Comparison of ENCODE assay signal across 10 mouse cellular contexts in the genomic region with DNA sequence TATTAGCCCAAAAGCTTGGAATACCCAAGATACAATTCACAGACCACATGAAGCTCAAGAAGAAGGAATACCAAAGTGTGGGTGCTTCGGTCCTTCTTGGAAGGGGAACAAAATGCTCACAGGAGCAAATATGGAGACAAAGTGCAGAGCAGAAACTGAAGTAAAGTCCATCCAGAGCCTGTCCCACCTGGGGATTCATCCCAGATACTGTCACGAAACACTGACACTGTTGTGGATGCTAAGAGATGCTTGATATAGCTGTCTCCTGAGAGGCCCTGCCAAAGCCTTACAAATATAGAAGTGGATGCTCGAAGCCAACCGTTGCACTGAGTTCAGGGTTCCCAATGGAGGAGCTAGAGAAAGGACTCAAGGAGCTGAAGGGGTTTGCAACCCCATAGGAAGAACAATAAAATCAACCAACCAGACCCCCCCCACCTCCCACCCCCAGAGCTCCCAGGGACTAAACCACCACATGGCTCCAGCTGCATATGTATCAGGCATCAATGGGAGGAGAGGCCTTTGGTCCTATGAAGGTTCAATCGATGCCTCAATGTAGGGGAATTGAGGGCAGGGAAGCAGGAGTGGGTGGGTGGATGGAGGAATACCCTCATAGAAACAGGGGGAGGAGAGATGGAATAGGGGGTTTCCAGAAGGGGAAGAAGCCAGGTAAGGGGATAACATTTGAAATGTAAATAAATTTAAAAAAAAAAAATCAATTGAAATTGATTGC. TPM values are rescaled to one million over a fixed set of nuclear protein-coding genes. Genes with fewer than 3 reads are reported as not detected.
DNase-seq lines count a peak whose midpoint lies in the region; ATAC-seq and TF ChIP-seq lines count a peak whose summit lies in the region.
"Had no signal": no experiment of that assay in that cellular context is flagged by ENCODE, and none has a peak within 500 bp of the region (broad histone marks: within the 10 kb centered on the region; RNA-seq: fewer than 3 reads in every experiment).

No protein-coding gene starts in this region.

- peak overlapping the region; percentile 75 for H3K4me3 ChIP-seq in heart, embryonic 13.5 days
- no peak overlapping the region for H3K4me3 ChIP-seq in CH12.LX (replicated peaks in 1 of 3; ENCODE audit: low read depth in 2 of 3, low read length in 2 of 3, poor library complexity in 1 of 3)
- H3K4me3 ChIP-seq in forebrain, embryonic 11.5 days (ENCODE audit: low read depth, low read length) = peak overlapping the region; percentile 57; the same call in 1 of the 2 replicates
- no peak overlapping the region for H3K4me3 ChIP-seq in liver, embryonic 13.5 days (replicated peaks)

- no peak for TF ChIP-seq RAD21 in CH12.LX (IDR thresholded peaks at IDR 0.05; ENCODE audit: low read depth, low read length)

- no peak for TF ChIP-seq CTCF in CH12.LX (conservative IDR thresholded peaks at IDR 0.05 in 1 of 2, IDR thresholded peaks at IDR 0.05 in 1 of 2; ENCODE audit: low read depth in 2 of 2, low read length in 2 of 2)

- H3K9ac ChIP-seq in heart, embryonic 13.5 days = no peak overlapping the region
- H3K9ac ChIP-seq in CH12.LX (ENCODE audit: insufficient read depth, low read depth) = no peak overlapping the region
- H3K9ac ChIP-seq in forebrain, embryonic 11.5 days (ENCODE audit: low read length) = no peak overlapping the region
- H3K9ac ChIP-seq in liver, embryonic 13.5 days = no peak overlapping the region

- H3K27ac ChIP-seq in heart, embryonic 13.5 days (replicated peaks) = no peak overlapping the region
- no peak overlapping the region for H3K27ac ChIP-seq in CH12.LX (ENCODE audit: insufficient read depth, low read depth)
- no peak overlapping the region for H3K27ac ChIP-seq in forebrain, embryonic 11.5 days (ENCODE audit: low read depth, low read length)
- no peak overlapping the region for H3K27ac ChIP-seq in liver, embryonic 13.5 days

- ATAC-seq in heart, embryonic 13.5 days (ENCODE audit: extremely low read depth, insufficient number of reproducible peaks, low FRiP score, low TSS enrichment) = no peak
- no peak for ATAC-seq in forebrain, embryonic 11.5 days (replicated peaks; ENCODE audit: low FRiP score)
- no peak for ATAC-seq in liver, embryonic 13.5 days (ENCODE audit: low read depth)

- intact Hi-C loops in gastrocnemius, postnatal 36 days (cut with DNase I) = no loop called here

- no peaks in the 10 kb centered on the region for H3K79me2 ChIP-seq in CH12.LX (replicated peaks; ENCODE audit: control insufficient read depth, extremely low read depth, insufficient read depth, poor library complexity, severe bottlenecking)

- H3K4me2 ChIP-seq in heart, embryonic 13.5 days = peak overlapping the region; percentile 65
- H3K4me2 ChIP-seq in CH12.LX (ENCODE audit: insufficient read depth, low read depth, poor library complexity, severe bottlenecking) = peak overlapping the region; percentile 45; the same call in 1 of the 2 replicates
- no peak overlapping the region for H3K4me2 ChIP-seq in forebrain, embryonic 11.5 days (ENCODE audit: low read depth, low read length, severe bottlenecking)
- H3K4me2 ChIP-seq in liver, embryonic 13.5 days = peak overlapping the region; percentile 2

- no peaks in the 10 kb centered on the region for H3K27me3 ChIP-seq in heart, embryonic 13.5 days (replicated peaks)
- no peaks in the 10 kb centered on the region for H3K27me3 ChIP-seq in CH12.LX (replicated peaks)
- no peaks in the 10 kb centered on the region for H3K27me3 ChIP-seq in forebrain, embryonic 11.5 days (ENCODE audit: control insufficient read depth, insufficient read depth, low read length)
- H3K27me3 ChIP-seq in liver, embryonic 13.5 days = no peaks in the 10 kb centered on the region

- H3K9me3 ChIP-seq in heart, embryonic 13.5 days = no peaks in the 10 kb centered on the region
- no peaks in the 10 kb centered on the region for H3K9me3 ChIP-seq in CH12.LX (replicated peaks; ENCODE audit: low read length)
- no peaks in the 10 kb centered on the region for H3K9me3 ChIP-seq in forebrain, embryonic 11.5 days (ENCODE audit: control insufficient read depth, low read length)
- H3K9me3 ChIP-seq in liver, embryonic 13.5 days (replicated peaks) = no peaks in the 10 kb centered on the region

- H3K36me3 ChIP-seq in heart, embryonic 13.5 days = no peaks in the 10 kb centered on the region
- H3K36me3 ChIP-seq in CH12.LX (replicated peaks in 1 of 2; ENCODE audit: control insufficient read depth in 1 of 2, insufficient read depth in 1 of 2, low read length in 1 of 2) = no peaks in the 10 kb centered on the region
- H3K36me3 ChIP-seq in forebrain, embryonic 11.5 days (ENCODE audit: control insufficient read depth, insufficient read depth, low read length) = no peaks in the 10 kb centered on the region
- no peaks in the 10 kb centered on the region for H3K36me3 ChIP-seq in liver, embryonic 13.5 days
- H3K36me3 ChIP-seq: G1E had no signal

- 75% methylated on average over 5 of the region's 5 CpGs for WGBS in heart, embryonic 13.5 days
- 79% methylated on average over 5 of the region's 5 CpGs for WGBS in forebrain, embryonic 11.5 days
- 74% methylated on average over 5 of the region's 5 CpGs for WGBS in liver, embryonic 13.5 days (ENCODE audit: insufficient replicate concordance)

- DNase-seq in heart, adult 18-20 months = no peak
- DNase-seq in CH12.LX (ENCODE audit: extremely low read depth) = no peak
- no peak for DNase-seq in forebrain, embryonic 11.5 days (ENCODE audit: low spot score)
- no peak for DNase-seq in liver, embryonic 13.5 days
- no peak for DNase-seq in MN1 (ENCODE audit: low spot score)
- DNase-seq in gastrocnemius, postnatal 36 days = no peak
- DNase-seq in layer of hippocampus, adult 18-20 months (ENCODE audit: low spot score in 2 of 2) = no peak

- H3K4me1 ChIP-seq in heart, embryonic 13.5 days = peaks cover 7% of the 10 kb centered on the region; the same call in 1 of the 2 replicates
- H3K4me1 ChIP-seq in CH12.LX (ENCODE audit: control insufficient read depth in 1 of 2, insufficient read depth in 2 of 2) = peaks cover 6 to 17% of the 10 kb centered on the region in 2 experiments; a peak in 3 of 4 replicates
- H3K4me1 ChIP-seq in forebrain, embryonic 11.5 days (replicated peaks; ENCODE audit: control insufficient read depth, insufficient read depth, low read length) = no peaks in the 10 kb centered on the region
- peaks cover 18% of the 10 kb centered on the region for H3K4me1 ChIP-seq in liver, embryonic 13.5 days (replicated peaks)

- dilution Hi-C loops in CH12.LX (cut with MboI; ENCODE audit: extremely low pct_ligation_motif_present, extremely low pct_unique_long_range_greater_than_20kb, low sequenced_read_pairs) = no loop called here

- TF ChIP-seq POLR2A in CH12.LX (IDR thresholded peaks at IDR 0.05; ENCODE audit: low read depth, low read length) = no peak

- no peak for TF ChIP-seq EP300 in CH12.LX (IDR thresholded peaks at IDR 0.05; ENCODE audit: low read length)

- in situ Hi-C loops in CH12.LX (cut with MboI; ENCODE audit: low pct_ligation_motif_present, low pct_unique_long_range_greater_than_20kb, low sequenced_read_pairs) = no loop called here

TF ChIP-seq in CH12.LX, 34 proteins besides CTCF, POLR2A, EP300 and RAD21:
- TF ChIP-seq GABPA (IDR thresholded peaks at IDR 0.05; ENCODE audit: insufficient replicate concordance, low read depth, low read length) (no peak), ZMIZ1 (IDR thresholded peaks at IDR 0.05; ENCODE audit: low read depth, low read length) (no peak), SMC3 (IDR thresholded peaks at IDR 0.05; ENCODE audit: low read depth, low read length) (no peak), SIN3A (IDR thresholded peaks at IDR 0.05; ENCODE audit: low read length) (no peak), BHLHE40 (IDR thresholded peaks at IDR 0.05; ENCODE audit: low read depth, low read length) (no peak), MAFK (IDR thresholded peaks at IDR 0.05; ENCODE audit: insufficient replicate concordance, low read length) (no peak), USF2 (conservative IDR thresholded peaks at IDR 0.05; ENCODE audit: low read depth, low read length) (no peak), E2F4 (IDR thresholded peaks at IDR 0.05; ENCODE audit: insufficient replicate concordance, low read depth, low read length) (no peak), ELF1 (IDR thresholded peaks at IDR 0.05; ENCODE audit: low read depth, low read length) (no peak), MAZ (IDR thresholded peaks at IDR 0.05; ENCODE audit: low read depth, low read length) (no peak), PAX5 (IDR thresholded peaks at IDR 0.05; ENCODE audit: low read length) (no peak), USF1 (IDR thresholded peaks at IDR 0.05; ENCODE audit: low read depth, low read length) (no peak), KAT2A (IDR thresholded peaks at IDR 0.05; ENCODE audit: insufficient replicate concordance, low read length) (no peak), TBP (conservative IDR thresholded peaks at IDR 0.05; ENCODE audit: low read depth, low read length) (no peak), CHD2 (IDR thresholded peaks at IDR 0.05; ENCODE audit: low read length) (no peak), MYC (IDR thresholded peaks at IDR 0.05; ENCODE audit: low read depth, low read length) (no peak), MXI1 (IDR thresholded peaks at IDR 0.05; ENCODE audit: low read depth, low read length) (no peak)
TF ChIP-seq in CH12.LX: peak in this region for 0.

RNA-seq across cellular contexts. Expression of a gene that starts 29.6 kb away (rescaled TPM):
- 0.15 TPM in 1 of 2 replicates, not detected in the other for polyA plus RNA-seq in heart, embryonic 13.5 days (2015; fragmentation: Nextera tagmentation; extraction: Ambion mirVana)
- not detected for total RNA-seq in heart, adult 18-20 months (2021)
- total RNA-seq in CH12.LX (2012; rRNA removed) = not detected in 2 replicates
- total RNA-seq in CH12.LX (2014; rRNA removed) = not detected in 2 replicates
- polyA plus RNA-seq in CH12.LX (2012; ENCODE audit: insufficient read length, low read depth) = not detected in 2 replicates
- not detected in 2 replicates for polyA plus RNA-seq in forebrain, embryonic 11.5 days (2014; fragmentation: Nextera tagmentation; extraction: Ambion mirVana)
- 0.08 and 0.10 TPM in 2 replicates for polyA plus RNA-seq in liver, embryonic 13.5 days (2015; fragmentation: Nextera tagmentation; extraction: Ambion mirVana)
- not detected for total RNA-seq in gastrocnemius, postnatal 36 days (2021)
- total RNA-seq in layer of hippocampus, adult 18-20 months (2021) = not detected
- polyA plus RNA-seq: G1E had no signal

RNA-seq across cellular contexts. Expression of a gene that starts 36.5 kb away (rescaled TPM):
- polyA plus RNA-seq in heart, embryonic 13.5 days (2015; fragmentation: Nextera tagmentation; extraction: Ambion mirVana) = not detected in 2 replicates
- total RNA-seq in heart, adult 18-20 months (2021) = not detected
- 1.1 and 1.3 TPM in 2 replicates for total RNA-seq in CH12.LX (2012; rRNA removed)
- total RNA-seq in CH12.LX (2014; rRNA removed) = 1.1 and 1.3 TPM in 2 replicates
- polyA plus RNA-seq in CH12.LX (2012; ENCODE audit: insufficient read length, low read depth) = 0.29 and 0.79 TPM in 2 replicates
- polyA plus RNA-seq in forebrain, embryonic 11.5 days (2014; fragmentation: Nextera tagmentation; extraction: Ambion mirVana) = not detected in 2 replicates
- polyA plus RNA-seq in liver, embryonic 13.5 days (2015; fragmentation: Nextera tagmentation; extraction: Ambion mirVana) = not detected in 2 replicates
- not detected for total RNA-seq in gastrocnemius, postnatal 36 days (2021)
- not detected for total RNA-seq in layer of hippocampus, adult 18-20 months (2021)
- total RNA-seq: G1E; heart, adult 8-10 months had no signal
- polyA plus RNA-seq: G1E had no signal

Comparison
In these comparisons a context has a peak if more than half of its experiments do, and no peak if none do; other contexts are left out.
1. H3K4me3 ChIP-seq: peak in heart, embryonic 13.5 days (single experiment) and forebrain, embryonic 11.5 days (single experiment); none in CH12.LX (0 of 3) and liver, embryonic 13.5 days (single experiment).